Mouse (Mus musculus) right cerebral cortex, postnatal 14 days (tissue): Measurements from ENCODE around the gene Robo3.

Experiments used
- DNase-seq: peaks from one replicate; pipeline ENCODE4 v3.0.0; 2022

Robo3 gene

GRCm38 (mm10) chr9:37367301-37368080 lies 65.6 kb downstream of the Robo3 start, which contains the start of gene Hepacam:
TSS of gene Hepacam (plus strand) at chr9:37367351.
- DNase-seq, result no peak

- no peak for DNase-seq
These were observed 67.3 kb downstream of the Robo3 start for GRCm38 (mm10) chr9:37365706-37366105.
